Mouse (Mus musculus): ENCODE data around the gene Slc39a5. TPM values are rescaled to one million over a fixed set of nuclear protein-coding genes. Genes with fewer than 3 reads are reported as not detected.

Gene Slc39a5
- polyA plus RNA-seq, 1 experiment from 2014 or later, result 0.24 TPM

DNA sequence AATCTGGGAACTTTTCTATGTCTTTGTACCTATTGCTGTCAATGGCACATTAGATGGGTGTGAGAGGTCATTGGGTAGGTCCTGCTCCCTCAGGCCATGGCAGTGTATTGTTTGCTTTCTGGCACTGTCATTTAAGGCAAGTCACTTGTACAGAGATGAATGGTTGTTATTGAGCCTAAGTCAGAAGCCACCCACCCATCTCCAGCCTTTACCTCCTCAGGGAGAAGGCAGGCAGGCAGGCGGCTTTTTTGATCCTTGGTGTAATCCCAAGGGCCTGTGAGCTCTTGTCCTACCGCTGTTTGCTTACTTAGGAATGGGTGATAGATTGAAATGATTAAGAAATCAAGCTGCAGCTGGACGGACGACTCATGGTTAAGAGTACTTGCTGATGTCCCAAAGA lies 28.4 kb upstream of the Slc39a5 start:
- no peak for ATAC-seq (replicated peaks)
- peaks cover 66% of the 10 kb centered on the region for H3K36me3 ChIP-seq
- WGBS, result 87% methylated on average over 4 of the region's 4 CpGs

DNA sequence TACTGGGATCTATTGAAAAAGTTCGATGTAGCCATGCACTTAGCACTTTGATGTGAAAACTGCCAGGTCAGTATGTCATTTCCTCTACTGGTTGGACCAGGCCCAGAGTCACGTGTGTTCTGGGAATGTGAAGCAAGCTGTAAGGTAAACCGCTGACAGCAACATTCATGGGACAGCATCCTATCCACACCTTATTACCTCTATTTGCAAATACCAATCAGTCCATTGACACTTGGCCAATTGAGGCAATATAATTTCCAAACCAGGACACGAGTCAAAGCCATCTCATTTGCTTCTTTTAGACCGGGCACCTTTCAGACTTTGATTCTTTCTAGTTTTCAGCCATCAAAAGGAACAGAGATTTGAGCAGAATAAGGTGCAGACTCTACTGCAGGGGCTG lies 28.0 kb upstream of the Slc39a5 start:
- Histone ChIP-seq H3K27ac (replicated peaks) (no peak overlapping the region), H3K36me3 (peaks cover 65% of the 10 kb centered on the region), H3K9me3 (no peaks in the 10 kb centered on the region), H3K27me3 (no peaks in the 10 kb centered on the region), H3K4me2 (replicated peaks) (no peak overlapping the region), H3K4me1 (no peaks in the 10 kb centered on the region), H3K9ac (replicated peaks) (no peak overlapping the region), H3K4me3 (no peak overlapping the region)
- WGBS, result 92% methylated on average over 5 of the region's 5 CpGs
- ATAC-seq (replicated peaks), result no peak

More for the DNA sequence above, 28.4 kb upstream of the Slc39a5 start:
- H3K27me3 ChIP-seq, result no peaks in the 10 kb centered on the region
- no peaks in the 10 kb centered on the region for H3K4me1 ChIP-seq
- no peak overlapping the region for H3K4me2 ChIP-seq (replicated peaks)
- H3K9ac ChIP-seq (replicated peaks), result no peak overlapping the region
- no peak overlapping the region for H3K4me3 ChIP-seq
- H3K9me3 ChIP-seq, result no peaks in the 10 kb centered on the region
- no peak overlapping the region for H3K27ac ChIP-seq (replicated peaks)

DNA sequence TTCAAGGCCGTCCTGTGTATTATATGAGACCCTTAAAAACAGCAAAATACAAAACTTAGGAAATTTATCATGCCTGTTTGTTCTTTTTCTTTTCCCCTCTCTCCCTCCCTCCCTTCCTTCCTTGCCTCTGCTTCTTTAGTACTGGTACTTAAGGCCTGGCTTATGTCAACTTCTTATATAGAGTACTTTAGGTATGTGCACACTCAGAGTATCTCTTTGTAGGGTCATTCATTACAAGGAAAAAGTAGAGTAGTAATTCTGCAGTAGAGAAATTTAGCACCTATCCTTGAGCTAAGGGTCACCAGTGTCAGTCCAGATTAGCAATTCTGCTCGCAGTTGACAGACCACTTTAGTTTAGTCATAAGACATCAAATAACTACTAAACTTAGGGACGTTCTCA lies 24.2 kb upstream of the Slc39a5 start:
- Histone ChIP-seq H3K36me3 (peaks cover 72% of the 10 kb centered on the region), H3K4me3 (no peak overlapping the region), H3K27ac (replicated peaks) (no peak overlapping the region), H3K4me1 (no peaks in the 10 kb centered on the region), H3K4me2 (replicated peaks) (no peak overlapping the region), H3K9me3 (no peaks in the 10 kb centered on the region), H3K27me3 (no peaks in the 10 kb centered on the region), H3K9ac (replicated peaks) (no peak overlapping the region)
- no peak for ATAC-seq (replicated peaks)
- WGBS, result 94% methylated on average over 3 of the region's 3 CpGs

DNA sequence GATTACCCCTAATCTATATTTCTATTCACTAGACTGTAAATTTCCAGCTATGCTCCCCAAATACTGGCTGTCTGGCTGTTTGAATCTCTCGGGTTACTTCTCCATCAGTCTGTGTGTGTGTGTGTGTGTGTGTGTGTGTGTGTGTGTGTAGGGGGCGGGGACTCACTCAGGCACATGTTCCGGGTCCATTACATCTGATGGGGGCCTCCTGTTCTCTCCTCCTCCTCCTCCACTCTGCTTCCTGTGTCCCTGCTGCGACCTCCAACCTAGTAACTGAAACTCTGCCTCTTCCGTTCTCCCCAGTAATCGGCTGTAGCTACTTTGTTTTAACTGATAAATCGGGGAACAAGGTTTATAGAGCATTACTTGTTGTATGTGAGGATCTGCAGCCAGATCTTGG lies 23.6 kb upstream of the Slc39a5 start:
- no peaks in the 10 kb centered on the region for H3K4me1 ChIP-seq
- H3K27me3 ChIP-seq, result no peaks in the 10 kb centered on the region
- WGBS, result 72% methylated on average over 7 of the region's 7 CpGs
- no peak overlapping the region for H3K4me3 ChIP-seq
- no peaks in the 10 kb centered on the region for H3K9me3 ChIP-seq
- no peak overlapping the region for H3K9ac ChIP-seq (replicated peaks)
- no peak overlapping the region for H3K27ac ChIP-seq (replicated peaks)
- peaks cover 72% of the 10 kb centered on the region for H3K36me3 ChIP-seq
- H3K4me2 ChIP-seq (replicated peaks), result no peak overlapping the region
- ATAC-seq (replicated peaks), result no peak

DNA sequence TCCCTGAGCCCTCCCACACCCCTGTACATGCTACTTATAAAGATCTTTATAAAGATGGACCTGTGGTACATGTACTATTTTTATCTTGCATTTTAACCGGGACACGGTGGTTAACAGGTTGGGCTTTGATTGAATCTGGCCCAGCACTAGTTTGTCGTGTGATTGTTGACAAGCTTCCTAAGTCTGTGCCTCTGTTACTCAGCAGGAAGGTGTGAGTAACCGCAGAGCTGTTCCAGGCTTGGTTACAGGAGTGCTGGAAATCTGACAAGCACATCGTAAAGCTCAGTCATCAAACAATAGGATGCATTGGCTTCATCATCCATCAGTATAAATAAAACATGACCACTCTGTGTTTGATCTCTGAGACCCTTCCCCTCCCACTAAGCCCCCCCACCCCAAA lies 21.4 kb upstream of the Slc39a5 start:
- no peak for ATAC-seq (replicated peaks)
- H3K4me1 ChIP-seq, result no peaks in the 10 kb centered on the region
- peaks cover 77% of the 10 kb centered on the region for H3K36me3 ChIP-seq
- no peak overlapping the region for H3K9ac ChIP-seq (replicated peaks)
- no peak overlapping the region for H3K27ac ChIP-seq (replicated peaks)
- no peaks in the 10 kb centered on the region for H3K9me3 ChIP-seq
- no peak overlapping the region for H3K4me2 ChIP-seq (replicated peaks)
- no peaks in the 10 kb centered on the region for H3K27me3 ChIP-seq
- no peak overlapping the region for H3K4me3 ChIP-seq
- 84% methylated on average over 5 of the region's 5 CpGs for WGBS

DNA sequence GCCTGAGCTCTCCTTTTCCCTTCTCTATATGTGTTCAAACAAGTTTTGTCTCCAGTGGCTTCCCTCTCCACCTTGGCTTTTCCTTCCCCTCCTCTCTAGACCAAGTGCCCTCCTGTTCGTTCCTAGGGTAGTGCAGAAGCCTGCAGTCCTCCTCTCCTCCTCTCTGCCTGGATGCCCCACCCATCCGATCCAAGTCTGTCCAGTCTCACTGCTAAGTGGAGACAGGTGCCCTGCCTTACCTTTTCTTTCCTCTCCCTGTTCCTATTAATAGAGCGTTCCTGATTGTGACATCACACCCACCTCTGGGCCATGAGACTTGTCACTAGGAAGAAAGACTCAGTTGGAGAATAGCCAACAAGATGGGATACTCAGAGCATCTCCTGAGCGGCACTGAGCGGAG lies 13.8 kb upstream of the Slc39a5 start:
- no peak for ATAC-seq (replicated peaks)
- no peak overlapping the region for H3K9ac ChIP-seq (replicated peaks)
- H3K4me3 ChIP-seq, result no peak overlapping the region
- peaks cover 56% of the 10 kb centered on the region for H3K36me3 ChIP-seq
- H3K27me3 ChIP-seq, result no peaks in the 10 kb centered on the region
- H3K9me3 ChIP-seq, result no peaks in the 10 kb centered on the region
- H3K27ac ChIP-seq (replicated peaks), result no peak overlapping the region
- H3K4me2 ChIP-seq (replicated peaks), result no peak overlapping the region
- H3K4me1 ChIP-seq, result peaks cover 42% of the 10 kb centered on the region
- 94% methylated on average over 5 of the region's 5 CpGs for WGBS

DNA sequence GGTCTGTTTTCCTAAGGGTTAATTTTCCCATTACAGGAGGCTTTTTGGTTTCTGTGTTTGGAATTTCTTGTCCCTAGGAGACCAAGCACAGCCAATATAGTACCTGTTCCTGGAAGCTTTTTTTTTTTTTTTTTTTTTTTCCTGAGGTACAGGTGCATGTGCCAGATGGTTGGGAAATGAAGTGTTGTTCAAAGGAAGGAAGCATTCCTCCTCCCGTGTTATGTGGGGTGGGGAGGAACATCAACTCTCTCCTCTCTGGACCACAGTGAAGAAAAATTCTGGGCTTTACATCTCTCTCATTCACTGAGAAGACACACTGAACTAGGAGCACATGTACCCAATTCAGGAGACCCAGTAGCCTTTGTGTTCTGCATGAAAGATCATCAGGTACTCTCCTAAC lies 12.0 kb upstream of the Slc39a5 start:
- 0 out of 2 replicates have a peak overlapping the region, but pooled peaks have one; percentile 99 for H3K27ac ChIP-seq (replicated peaks)
- H3K9me3 ChIP-seq, result no peaks in the 10 kb centered on the region
- H3K27me3 ChIP-seq, result no peaks in the 10 kb centered on the region
- peak overlapping the region; percentile 98 for H3K4me3 ChIP-seq
- peaks cover 50% of the 10 kb centered on the region for H3K4me1 ChIP-seq
- ATAC-seq (replicated peaks), result no peak
- H3K9ac ChIP-seq (replicated peaks), result peak overlapping the region; percentile 93; the same call in 1 of the 2 replicates
- H3K4me2 ChIP-seq (replicated peaks), result peak overlapping the region; percentile 99
- peaks cover 39% of the 10 kb centered on the region for H3K36me3 ChIP-seq
- WGBS, result 39% methylated on average over 1 of the region's 1 CpGs

DNA sequence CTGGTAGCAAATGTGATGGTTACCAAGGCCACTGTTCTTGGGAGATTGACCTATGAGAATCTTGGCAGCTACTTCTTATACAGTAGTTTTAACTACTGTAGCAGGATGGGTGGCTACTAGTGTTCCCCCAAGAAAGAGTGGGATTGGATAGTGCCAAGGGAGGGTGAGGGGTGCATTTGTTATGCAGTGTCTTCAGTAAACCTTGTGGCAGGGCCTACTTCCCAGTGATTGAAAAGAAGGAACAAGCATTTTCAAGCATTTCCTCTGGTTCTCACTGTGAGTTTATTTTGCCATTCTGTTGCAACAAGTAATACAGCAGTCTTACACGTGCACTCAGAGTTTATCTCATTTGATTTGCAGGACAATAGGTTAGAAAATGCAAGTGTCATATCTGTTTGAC lies 11.5 kb upstream of the Slc39a5 start:
- no peaks in the 10 kb centered on the region for H3K9me3 ChIP-seq
- H3K27ac ChIP-seq (replicated peaks), result peak overlapping the region; percentile 99
- peak overlapping the region; percentile 98 for H3K4me3 ChIP-seq
- H3K27me3 ChIP-seq, result no peaks in the 10 kb centered on the region
- H3K9ac ChIP-seq (replicated peaks), result peak overlapping the region; percentile 93
- WGBS, result 41% methylated on average over 1 of the region's 1 CpGs
- peaks cover 38% of the 10 kb centered on the region for H3K36me3 ChIP-seq
- peak overlapping the region; percentile 99 for H3K4me2 ChIP-seq (replicated peaks)
- H3K4me1 ChIP-seq, result peaks cover 54% of the 10 kb centered on the region
- ATAC-seq (replicated peaks), result no peak

DNA sequence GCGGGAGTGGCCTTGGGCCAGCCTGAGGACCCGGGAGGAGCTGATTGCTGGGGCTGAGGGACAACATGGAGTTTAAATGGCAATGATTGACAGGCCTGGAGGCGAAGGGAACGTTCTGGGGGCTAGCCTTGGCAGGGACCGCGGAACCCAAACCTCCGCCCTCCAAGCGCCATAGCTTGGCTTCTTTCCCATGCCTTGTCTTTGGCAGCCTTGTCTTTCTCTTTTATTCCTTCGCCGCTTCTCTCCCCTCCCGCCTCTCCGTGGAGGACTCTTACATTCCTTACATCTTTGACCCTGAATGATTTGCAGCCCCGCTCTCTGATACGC lies 11.0 kb upstream of the Slc39a5 start:
- peaks cover 33% of the 10 kb centered on the region for H3K36me3 ChIP-seq
- H3K4me3 ChIP-seq, result peak overlapping the region; percentile 98
- peak overlapping the region; percentile 99 for H3K4me2 ChIP-seq (replicated peaks)
- 0% methylated on average over 14 of the region's 14 CpGs for WGBS
- no peaks in the 10 kb centered on the region for H3K27me3 ChIP-seq
- H3K27ac ChIP-seq (replicated peaks), result peak overlapping the region; percentile 99
- H3K4me1 ChIP-seq, result peaks cover 54% of the 10 kb centered on the region
- no peaks in the 10 kb centered on the region for H3K9me3 ChIP-seq
- no peak for ATAC-seq (replicated peaks)
- H3K9ac ChIP-seq (replicated peaks), result peak overlapping the region; percentile 93

DNA sequence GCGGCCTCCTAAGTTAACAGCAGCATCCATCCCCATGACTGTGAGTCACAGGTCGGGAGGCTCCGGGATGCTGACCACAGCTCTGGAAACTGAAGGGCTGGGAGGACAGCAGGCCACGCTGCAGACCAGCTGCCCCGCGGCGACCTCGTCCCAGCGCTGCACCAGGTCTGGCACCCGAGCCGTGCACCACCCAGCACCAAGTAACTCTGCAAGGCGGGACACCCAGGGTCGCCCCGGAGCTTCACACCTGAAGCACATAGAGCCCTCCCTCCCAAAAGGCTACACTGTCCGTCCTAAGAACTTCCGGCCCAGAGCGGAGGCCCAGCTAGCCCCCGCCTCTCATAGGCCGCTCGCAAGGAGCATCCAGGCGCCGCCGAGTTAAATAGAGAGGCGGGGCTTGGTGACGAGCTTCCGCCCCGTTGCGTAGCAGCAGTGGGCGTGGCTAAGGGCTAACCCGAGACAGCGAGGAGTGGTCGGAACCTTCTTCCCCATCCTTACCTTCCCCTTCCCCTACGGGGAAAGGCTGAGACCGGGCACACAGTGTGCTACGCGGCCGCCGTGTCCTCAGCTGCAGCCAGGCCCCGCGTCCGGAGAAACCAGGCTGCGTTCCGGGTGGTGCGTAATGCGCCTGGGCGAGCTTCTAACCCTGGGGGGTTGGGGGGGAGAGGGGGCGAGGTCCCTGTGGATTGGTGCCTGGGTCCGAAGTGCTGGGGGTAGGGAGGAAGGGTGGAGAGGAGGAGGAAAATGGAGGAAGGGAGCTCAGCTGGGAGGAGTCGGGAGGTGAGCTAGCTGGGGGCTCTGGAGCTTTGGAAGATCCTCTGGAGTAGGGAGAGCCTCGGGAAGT lies 10.4 kb upstream of the Slc39a5 start, which contains the start of the genes Nabp2 and Rnf41:
TSS of gene Nabp2 (minus strand) at position 282 of the 844 bp plus-strand sequence.
TSS of gene Rnf41 (plus strand) at position 447 of the 844 bp plus-strand sequence.
- H3K27ac ChIP-seq (replicated peaks), result peak within 1 kb of the TSS; percentile 99
- peaks cover 27% of the 10 kb centered on the region for H3K36me3 ChIP-seq
- H3K9ac ChIP-seq (replicated peaks), result peak within 1 kb of the TSS; percentile 93
- H3K4me1 ChIP-seq, result peaks cover 54% of the 10 kb centered on the region
- peak within 1 kb of the TSS; percentile 99 for H3K4me2 ChIP-seq (replicated peaks)
- no peaks in the 10 kb centered on the region for H3K27me3 ChIP-seq
- peak within 1 kb of the TSS; percentile 98 for H3K4me3 ChIP-seq
- WGBS, result under 1% methylated on average over 50 of the region's 50 CpGs
- peak; percentile 90 for ATAC-seq (replicated peaks)
- no peaks in the 10 kb centered on the region for H3K9me3 ChIP-seq

DNA sequence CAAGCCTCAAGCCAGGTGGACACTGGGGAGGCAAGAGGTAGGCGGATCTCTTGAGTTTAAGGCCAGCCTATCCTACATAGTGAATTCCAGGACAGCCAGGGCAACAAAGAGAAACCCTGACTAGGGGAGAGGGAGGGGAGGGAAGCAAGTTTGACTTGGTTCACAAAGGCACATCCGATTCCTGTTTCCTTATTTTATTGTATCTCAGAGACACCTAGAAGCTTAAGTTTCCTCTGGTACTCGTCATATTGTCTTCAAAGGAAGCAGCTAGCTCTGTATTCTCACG lies 9.5 kb upstream of the Slc39a5 start:
- no peak for ATAC-seq (replicated peaks)
- peaks cover 18% of the 10 kb centered on the region for H3K36me3 ChIP-seq
- H3K9me3 ChIP-seq, result no peaks in the 10 kb centered on the region
- H3K4me3 ChIP-seq, result peak overlapping the region; percentile 98
- H3K27me3 ChIP-seq, result no peaks in the 10 kb centered on the region
- H3K9ac ChIP-seq (replicated peaks), result peak overlapping the region; percentile 93; the same call in 1 of the 2 replicates
- H3K4me2 ChIP-seq (replicated peaks), result peak overlapping the region; percentile 99
- peak overlapping the region; percentile 99 for H3K27ac ChIP-seq (replicated peaks)
- 20% methylated on average over 4 of the region's 4 CpGs for WGBS
- peaks cover 54% of the 10 kb centered on the region for H3K4me1 ChIP-seq

DNA sequence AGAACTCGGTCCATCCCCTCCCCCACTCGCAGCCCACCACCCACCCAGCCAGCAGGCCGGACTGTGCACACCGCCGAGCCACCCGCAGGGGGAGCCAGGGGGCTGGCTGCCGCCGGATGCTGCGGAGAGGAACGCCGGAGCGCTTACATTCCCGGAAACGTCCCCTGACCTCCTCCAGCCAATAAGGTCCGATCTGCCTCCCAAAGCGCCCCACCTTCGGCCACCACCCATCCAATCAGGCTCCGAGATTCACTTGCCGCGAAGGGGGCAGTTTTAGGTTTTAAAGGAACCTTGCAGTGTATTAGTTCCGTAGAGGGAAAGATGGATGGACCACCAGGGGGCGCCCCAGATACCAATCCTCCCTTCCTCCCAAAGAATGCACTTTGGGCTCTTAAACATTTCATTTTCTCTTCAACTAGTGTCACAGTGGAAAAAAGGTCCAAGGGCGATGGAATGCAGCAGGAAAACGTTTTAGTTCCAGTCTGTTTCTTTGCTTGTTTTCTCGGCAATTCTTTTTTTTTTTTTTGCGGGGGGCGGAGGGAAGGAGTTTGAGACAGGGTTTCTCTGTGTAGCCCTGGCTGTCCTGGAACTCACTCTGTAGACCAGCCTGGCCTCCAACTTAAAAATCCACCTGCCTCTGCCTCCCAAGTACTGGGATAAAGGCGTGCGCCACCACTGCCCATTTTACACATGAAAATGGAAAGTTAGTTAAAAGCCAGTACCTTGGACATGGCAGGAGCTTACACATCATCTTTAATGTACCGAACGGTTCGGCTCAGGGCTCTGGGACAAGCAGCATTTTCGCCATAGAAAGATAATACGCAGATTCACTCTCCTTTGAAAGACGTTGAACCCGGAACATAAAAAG lies 8.9 kb upstream of the Slc39a5 start:
- peak; percentile 86 for ATAC-seq (replicated peaks)

More for the DNA sequence above, 8.9 kb upstream of the Slc39a5 start:
- H3K9ac ChIP-seq (replicated peaks), result peak overlapping the region; percentile 90
- WGBS, result 4% methylated on average over 36 of the region's 36 CpGs
- no peaks in the 10 kb centered on the region for H3K9me3 ChIP-seq
- peak overlapping the region; percentile 99 for H3K4me2 ChIP-seq (replicated peaks)
- H3K4me1 ChIP-seq, result peaks cover 54% of the 10 kb centered on the region
- peaks cover 13% of the 10 kb centered on the region for H3K36me3 ChIP-seq
- peak overlapping the region; percentile 98 for H3K4me3 ChIP-seq
- H3K27me3 ChIP-seq, result no peaks in the 10 kb centered on the region
- H3K27ac ChIP-seq (replicated peaks), result peak overlapping the region; percentile 99
